31 mouse cellular contexts compared by ENCODE assay signal in genomic region chr8:127294061-127294460, GRCm38 (mm10).
DNase-seq lines count a peak whose midpoint lies in the region; ATAC-seq and TF ChIP-seq lines count a peak whose summit lies in the region.
"Had no signal": no experiment of that assay in that cellular context is flagged by ENCODE, and none has a peak within 500 bp of the region (broad histone marks: within the 10 kb centered on the region; RNA-seq: fewer than 3 reads in every experiment).

No protein-coding gene starts in this region.

- DNase-seq in forebrain, postnatal 0 days: peak; percentile 39
- DNase-seq in midbrain, embryonic 14.5 days: peak; percentile 72
- DNase-seq in brain, embryonic 14.5 days (ENCODE audit: low read depth): peak; percentile 62
- no peak for DNase-seq in left cerebral cortex, adult 8-10 months (ENCODE audit: low spot score in 2 of 2)
- DNase-seq: adrenal gland, postnatal 10 days; adrenal gland, postnatal 36 days; B cell, adult 2 months; cerebellum, adult 11-12 months; cerebellum, adult 8-10 months; cerebellum, postnatal 36 days; embryo, embryonic 11 days; gastrocnemius, postnatal 10 days; gastrocnemius, postnatal 36 days; heart, postnatal 10 days; heart, postnatal 36 days; kidney, adult 11 months had no signal

- no peak for TF ChIP-seq CTCF in forebrain, postnatal 0 days (IDR thresholded peaks at IDR 0.05; ENCODE audit: low read depth)
- TF ChIP-seq CTCF in brain, embryonic 14.5 days (IDR thresholded peaks at IDR 0.05; ENCODE audit: borderline replicate concordance, extremely low read depth, insufficient read depth, insufficient read length): no peak

- no peak overlapping the region for H3K4me2 ChIP-seq in forebrain, postnatal 0 days (ENCODE audit: low read depth)
- no peak overlapping the region for H3K4me2 ChIP-seq in forebrain, embryonic 13.5 days
- H3K4me2 ChIP-seq in hindbrain, embryonic 15.5 days: no peak overlapping the region
- H3K4me2 ChIP-seq in hindbrain, embryonic 16.5 days (ENCODE audit: low read length): no peak overlapping the region
- no peak overlapping the region for H3K4me2 ChIP-seq in midbrain, embryonic 14.5 days (ENCODE audit: low read length)
- H3K4me2 ChIP-seq in midbrain, embryonic 13.5 days (replicated peaks): no peak overlapping the region
- H3K4me2 ChIP-seq: embryonic facial prominence, embryonic 13.5 days; forebrain, embryonic 15.5 days; heart, embryonic 12.5 days; heart, embryonic 15.5 days; hindbrain, embryonic 12.5 days; intestine, embryonic 15.5 days had no signal

- no peak for ATAC-seq in forebrain, postnatal 0 days
- no peak for ATAC-seq in forebrain, embryonic 13.5 days
- no peak for ATAC-seq in hindbrain, embryonic 15.5 days (ENCODE audit: low FRiP score, low read depth)
- ATAC-seq in hindbrain, embryonic 16.5 days: no peak
- ATAC-seq in midbrain, embryonic 14.5 days (ENCODE audit: low FRiP score, low TSS enrichment): no peak
- ATAC-seq in midbrain, embryonic 13.5 days: no peak
- ATAC-seq: forebrain, embryonic 15.5 days; Patski had no signal

- H3K4me3 ChIP-seq in forebrain, postnatal 0 days (ENCODE audit: low read depth, low read length): no peak overlapping the region
- no peak overlapping the region for H3K4me3 ChIP-seq in forebrain, embryonic 13.5 days
- H3K4me3 ChIP-seq in hindbrain, embryonic 15.5 days: no peak overlapping the region
- no peak overlapping the region for H3K4me3 ChIP-seq in hindbrain, embryonic 16.5 days (ENCODE audit: low read length)
- no peak overlapping the region for H3K4me3 ChIP-seq in midbrain, embryonic 14.5 days (replicated peaks; ENCODE audit: low read depth, low read length)
- no peak overlapping the region for H3K4me3 ChIP-seq in midbrain, embryonic 13.5 days (replicated peaks)
- H3K4me3 ChIP-seq: embryonic facial prominence, embryonic 10.5 days; embryonic facial prominence, embryonic 13.5 days; erythroblast, embryonic 14.5 days; forebrain, embryonic 15.5 days; heart, embryonic 12.5 days; heart, embryonic 15.5 days; hindbrain, embryonic 12.5 days; intestine, embryonic 15.5 days had no signal

- H3K27me3 ChIP-seq in forebrain, postnatal 0 days (ENCODE audit: insufficient read depth, low read length): no peaks in the 10 kb centered on the region
- no peaks in the 10 kb centered on the region for H3K27me3 ChIP-seq in forebrain, embryonic 13.5 days
- H3K27me3 ChIP-seq in hindbrain, embryonic 15.5 days: no peaks in the 10 kb centered on the region
- H3K27me3 ChIP-seq in hindbrain, embryonic 16.5 days (replicated peaks; ENCODE audit: control insufficient read depth, insufficient read depth, low read length): no peaks in the 10 kb centered on the region
- no peaks in the 10 kb centered on the region for H3K27me3 ChIP-seq in midbrain, embryonic 14.5 days (ENCODE audit: control insufficient read depth, insufficient read depth, low read length)
- H3K27me3 ChIP-seq in midbrain, embryonic 13.5 days: no peaks in the 10 kb centered on the region
- H3K27me3 ChIP-seq: CH12.LX; embryonic facial prominence, embryonic 13.5 days; forebrain, embryonic 15.5 days; heart, embryonic 12.5 days; heart, embryonic 15.5 days; hindbrain, embryonic 12.5 days; intestine, embryonic 15.5 days; Patski had no signal

- no peak overlapping the region for H3K9ac ChIP-seq in forebrain, postnatal 0 days
- H3K9ac ChIP-seq in forebrain, embryonic 13.5 days: no peak overlapping the region
- no peak overlapping the region for H3K9ac ChIP-seq in hindbrain, embryonic 15.5 days
- no peak overlapping the region for H3K9ac ChIP-seq in hindbrain, embryonic 16.5 days (ENCODE audit: low read depth, low read length)
- H3K9ac ChIP-seq in midbrain, embryonic 14.5 days (replicated peaks; ENCODE audit: low read length): no peak overlapping the region
- no peak overlapping the region for H3K9ac ChIP-seq in midbrain, embryonic 13.5 days (replicated peaks)
- H3K9ac ChIP-seq: embryonic facial prominence, embryonic 13.5 days; forebrain, embryonic 15.5 days; heart, embryonic 12.5 days; heart, embryonic 15.5 days; hindbrain, embryonic 12.5 days; intestine, embryonic 15.5 days had no signal

- H3K4me1 ChIP-seq in forebrain, postnatal 0 days (ENCODE audit: insufficient read depth): 0 out of 2 replicates have a peak, but pooled peaks cover 3% of the 10 kb centered on the region
- H3K4me1 ChIP-seq in forebrain, embryonic 13.5 days: peaks cover 12% of the 10 kb centered on the region
- H3K4me1 ChIP-seq in hindbrain, embryonic 15.5 days (replicated peaks): peaks cover 17% of the 10 kb centered on the region
- peaks cover 4% of the 10 kb centered on the region for H3K4me1 ChIP-seq in hindbrain, embryonic 16.5 days (ENCODE audit: control insufficient read depth, insufficient read depth, low read depth, low read length)
- H3K4me1 ChIP-seq in midbrain, embryonic 14.5 days (ENCODE audit: control insufficient read depth, insufficient read depth, low read length): peaks cover 10% of the 10 kb centered on the region; the same call in 1 of the 2 replicates
- H3K4me1 ChIP-seq in midbrain, embryonic 13.5 days (replicated peaks): peaks cover 18% of the 10 kb centered on the region
- H3K4me1 ChIP-seq: embryonic facial prominence, embryonic 13.5 days; heart, embryonic 12.5 days; intestine, embryonic 15.5 days had no signal

- WGBS in forebrain, postnatal 0 days: 50% methylated on average over 6 of the region's 6 CpGs
- WGBS in forebrain, embryonic 13.5 days: 67% methylated on average over 6 of the region's 6 CpGs
- WGBS in hindbrain, embryonic 15.5 days: 54% methylated on average over 6 of the region's 6 CpGs
- 58% methylated on average over 6 of the region's 6 CpGs for WGBS in hindbrain, embryonic 16.5 days
- WGBS in midbrain, embryonic 14.5 days: 50% methylated on average over 6 of the region's 6 CpGs
- 66% methylated on average over 6 of the region's 6 CpGs for WGBS in midbrain, embryonic 13.5 days

- H3K9me3 ChIP-seq in forebrain, postnatal 0 days (ENCODE audit: low read length): no peaks in the 10 kb centered on the region
- H3K9me3 ChIP-seq in forebrain, embryonic 13.5 days (replicated peaks): no peaks in the 10 kb centered on the region
- no peaks in the 10 kb centered on the region for H3K9me3 ChIP-seq in hindbrain, embryonic 15.5 days
- no peaks in the 10 kb centered on the region for H3K9me3 ChIP-seq in hindbrain, embryonic 16.5 days (ENCODE audit: control insufficient read depth, low read length)
- H3K9me3 ChIP-seq in midbrain, embryonic 14.5 days (ENCODE audit: control insufficient read depth, low read length): no peaks in the 10 kb centered on the region
- H3K9me3 ChIP-seq in midbrain, embryonic 13.5 days: no peaks in the 10 kb centered on the region
- H3K9me3 ChIP-seq: embryonic facial prominence, embryonic 10.5 days; embryonic facial prominence, embryonic 13.5 days; forebrain, embryonic 15.5 days; heart, embryonic 12.5 days; heart, embryonic 15.5 days; hindbrain, embryonic 12.5 days; intestine, embryonic 15.5 days had no signal

- no peaks in the 10 kb centered on the region for H3K36me3 ChIP-seq in forebrain, postnatal 0 days (ENCODE audit: insufficient read depth)
- no peaks in the 10 kb centered on the region for H3K36me3 ChIP-seq in forebrain, embryonic 13.5 days (ENCODE audit: poor library complexity, severe bottlenecking)
- H3K36me3 ChIP-seq in hindbrain, embryonic 15.5 days: no peaks in the 10 kb centered on the region
- H3K36me3 ChIP-seq in hindbrain, embryonic 16.5 days (ENCODE audit: control insufficient read depth, insufficient read depth, low read length): no peaks in the 10 kb centered on the region
- no peaks in the 10 kb centered on the region for H3K36me3 ChIP-seq in midbrain, embryonic 14.5 days (ENCODE audit: control insufficient read depth, insufficient read depth, low read length)
- no peaks in the 10 kb centered on the region for H3K36me3 ChIP-seq in midbrain, embryonic 13.5 days
- H3K36me3 ChIP-seq: embryonic facial prominence, embryonic 10.5 days; embryonic facial prominence, embryonic 13.5 days; forebrain, embryonic 15.5 days; G1E; heart, embryonic 12.5 days; heart, embryonic 15.5 days; hindbrain, embryonic 12.5 days; intestine, embryonic 15.5 days had no signal

- no peak for TF ChIP-seq POLR2A in brain, embryonic 14.5 days (IDR thresholded peaks at IDR 0.05; ENCODE audit: borderline replicate concordance, extremely low read depth, insufficient read depth, insufficient read length, poor library complexity, severe bottlenecking)

- no peak overlapping the region for H3K27ac ChIP-seq in forebrain, postnatal 0 days (ENCODE audit: low read depth, low read length)
- no peak overlapping the region for H3K27ac ChIP-seq in forebrain, embryonic 13.5 days
- peak overlapping the region; percentile 40; the same call in 1 of the 2 replicates for H3K27ac ChIP-seq in hindbrain, embryonic 15.5 days (replicated peaks)
- H3K27ac ChIP-seq in hindbrain, embryonic 16.5 days (ENCODE audit: low read depth, low read length): no peak overlapping the region
- no peak overlapping the region for H3K27ac ChIP-seq in midbrain, embryonic 14.5 days (replicated peaks; ENCODE audit: low read depth, low read length)
- no peak overlapping the region for H3K27ac ChIP-seq in midbrain, embryonic 13.5 days
- H3K27ac ChIP-seq: embryonic facial prominence, embryonic 10.5 days; embryonic facial prominence, embryonic 13.5 days; forebrain, embryonic 15.5 days; heart, embryonic 15.5 days had no signal

Comparison
In these comparisons a context has a peak if more than half of its experiments do, and no peak if none do; other contexts are left out.
1. DNase-seq: peak in forebrain, postnatal 0 days (single experiment), midbrain, embryonic 14.5 days (single experiment) and brain, embryonic 14.5 days (single experiment); none in left cerebral cortex, adult 8-10 months (0 of 2).